Mouse (Mus musculus): Measurements from ENCODE around the gene Capn5. TPM values are rescaled to one million over a fixed set of nuclear protein-coding genes. Genes with fewer than 3 reads are reported as not detected.
A peak's percentile ranks its signal among the peaks of the same experiment; 100 is the strongest.
"Not testable (repeated sequence)": the region's sequence is repeated elsewhere in the genome, so short reads cannot be mapped to it uniquely, and the experiment has no call there.

The Capn5 gene
- polyA plus RNA-seq, 1 experiment from 2014 or later = 6.4 TPM

GRCm38 (mm10) chr7:98194026-98194792 lies 16.1 kb upstream of the Capn5 start:
- Histone ChIP-seq H3K27me3 (ENCODE audit: control insufficient read depth, insufficient read depth, low read length) (peaks cover 57% of the 10 kb centered on the region), H3K27ac (ENCODE audit: low read depth, low read length) (no peak overlapping the region)
- 2% methylated on average over 61 of the region's 61 CpGs for WGBS (ENCODE audit: insufficient replicate concordance)

GRCm38 (mm10) chr7:98193515-98194025 lies 15.5 kb upstream of the Capn5 start:
- Histone ChIP-seq H3K9ac (ENCODE audit: low read depth, low read length) (no peak overlapping the region), H3K4me3 (ENCODE audit: low read depth, low read length) (peak overlapping the region; percentile 43), H3K27ac (ENCODE audit: low read depth, low read length) (no peak overlapping the region), H3K27me3 (ENCODE audit: control insufficient read depth, insufficient read depth, low read length) (peaks cover 54% of the 10 kb centered on the region), H3K36me3 (ENCODE audit: control insufficient read depth, insufficient read depth, low read length) (no peaks in the 10 kb centered on the region), H3K9me3 (replicated peaks; ENCODE audit: control insufficient read depth, low read length) (no peaks in the 10 kb centered on the region), H3K4me2 (peak overlapping the region; percentile 81), H3K4me1 (ENCODE audit: control insufficient read depth, insufficient read depth, low read length) (peaks cover 13% of the 10 kb centered on the region)
- 9% methylated on average over 36 of the region's 36 CpGs for WGBS (ENCODE audit: insufficient replicate concordance)
- no peak for ATAC-seq (replicated peaks; ENCODE audit: insufficient number of reproducible peaks, low FRiP score, low TSS enrichment)

More at GRCm38 (mm10) chr7:98194026-98194792, 16.1 kb upstream of the Capn5 start:
- Histone ChIP-seq H3K36me3 (ENCODE audit: control insufficient read depth, insufficient read depth, low read length) (no peaks in the 10 kb centered on the region), H3K4me3 (ENCODE audit: low read depth, low read length) (peak overlapping the region; percentile 43), H3K9ac (ENCODE audit: low read depth, low read length) (0 out of 2 replicates have a peak overlapping the region, but pooled peaks have one; percentile 28), H3K9me3 (replicated peaks; ENCODE audit: control insufficient read depth, low read length) (no peaks in the 10 kb centered on the region), H3K4me1 (ENCODE audit: control insufficient read depth, insufficient read depth, low read length) (peaks cover 13% of the 10 kb centered on the region), H3K4me2 (peak overlapping the region; percentile 81)
- no peak for ATAC-seq (replicated peaks; ENCODE audit: insufficient number of reproducible peaks, low FRiP score, low TSS enrichment)

GRCm38 (mm10) chr7:98191571-98192250 lies 13.6 kb upstream of the Capn5 start:
- no peak overlapping the region for H3K27ac ChIP-seq (ENCODE audit: low read depth, low read length)
- H3K4me1 ChIP-seq (ENCODE audit: control insufficient read depth, insufficient read depth, low read length) = peaks cover 13% of the 10 kb centered on the region
- H3K4me2 ChIP-seq = no peak overlapping the region
- ATAC-seq (replicated peaks; ENCODE audit: insufficient number of reproducible peaks, low FRiP score, low TSS enrichment) = no peak; the same call in 1 of the 2 replicates
- no peak overlapping the region for H3K4me3 ChIP-seq (ENCODE audit: low read depth, low read length)
- H3K9me3 ChIP-seq (replicated peaks; ENCODE audit: control insufficient read depth, low read length) = no peaks in the 10 kb centered on the region
- no peaks in the 10 kb centered on the region for H3K36me3 ChIP-seq (ENCODE audit: control insufficient read depth, insufficient read depth, low read length)
- H3K9ac ChIP-seq (ENCODE audit: low read depth, low read length) = no peak overlapping the region
- H3K27me3 ChIP-seq (ENCODE audit: control insufficient read depth, insufficient read depth, low read length) = peaks cover 51% of the 10 kb centered on the region
- WGBS (ENCODE audit: insufficient replicate concordance) = 59% methylated on average over 17 of the region's 17 CpGs

- 78% methylated on average over 1 of the region's 1 CpGs for WGBS (ENCODE audit: insufficient replicate concordance)
- Histone ChIP-seq H3K4me1 (ENCODE audit: control insufficient read depth, insufficient read depth, low read length) (peaks cover 13% of the 10 kb centered on the region), H3K4me2 (no peak overlapping the region), H3K4me3 (ENCODE audit: low read depth, low read length) (no peak overlapping the region), H3K36me3 (ENCODE audit: control insufficient read depth, insufficient read depth, low read length) (no peaks in the 10 kb centered on the region), H3K9me3 (replicated peaks; ENCODE audit: control insufficient read depth, low read length) (no peaks in the 10 kb centered on the region), H3K27ac (ENCODE audit: low read depth, low read length) (no peak overlapping the region), H3K9ac (ENCODE audit: low read depth, low read length) (no peak overlapping the region), H3K27me3 (ENCODE audit: control insufficient read depth, insufficient read depth, low read length) (peaks cover 40% of the 10 kb centered on the region)
- ATAC-seq (replicated peaks; ENCODE audit: insufficient number of reproducible peaks, low FRiP score, low TSS enrichment) = no peak
Observed at GRCm38 (mm10) chr7:98190578-98190977, 12.5 kb upstream of the Capn5 start.

GRCm38 (mm10) chr7:98189745-98190144 lies 11.7 kb upstream of the Capn5 start:
- 26% methylated on average over 3 of the region's 3 CpGs for WGBS (ENCODE audit: insufficient replicate concordance)
- Histone ChIP-seq H3K27me3 (ENCODE audit: control insufficient read depth, insufficient read depth, low read length) (peaks cover 31% of the 10 kb centered on the region), H3K4me2 (no peak overlapping the region), H3K9ac (ENCODE audit: low read depth, low read length) (no peak overlapping the region), H3K27ac (ENCODE audit: low read depth, low read length) (no peak overlapping the region), H3K9me3 (replicated peaks; ENCODE audit: control insufficient read depth, low read length) (no peaks in the 10 kb centered on the region), H3K4me1 (ENCODE audit: control insufficient read depth, insufficient read depth, low read length) (peaks cover 13% of the 10 kb centered on the region), H3K4me3 (ENCODE audit: low read depth, low read length) (no peak overlapping the region), H3K36me3 (ENCODE audit: control insufficient read depth, insufficient read depth, low read length) (no peaks in the 10 kb centered on the region)
- ATAC-seq (replicated peaks; ENCODE audit: insufficient number of reproducible peaks, low FRiP score, low TSS enrichment) = no peak

GRCm38 (mm10) chr7:98188680-98189079 lies 10.6 kb upstream of the Capn5 start:
- Histone ChIP-seq H3K27me3 (ENCODE audit: control insufficient read depth, insufficient read depth, low read length) (peaks cover 21% of the 10 kb centered on the region), H3K27ac (ENCODE audit: low read depth, low read length) (no peak overlapping the region)
- 87% methylated on average over 2 of the region's 2 CpGs for WGBS (ENCODE audit: insufficient replicate concordance)

GRCm38 (mm10) chr7:98188238-98188637 lies 10.2 kb upstream of the Capn5 start:
- no peak overlapping the region for H3K4me2 ChIP-seq
- peaks cover 16% of the 10 kb centered on the region for H3K27me3 ChIP-seq (ENCODE audit: control insufficient read depth, insufficient read depth, low read length)
- 92% methylated on average over 2 of the region's 2 CpGs for WGBS (ENCODE audit: insufficient replicate concordance)
- H3K9ac ChIP-seq (ENCODE audit: low read depth, low read length) = no peak overlapping the region
- H3K4me1 ChIP-seq (ENCODE audit: control insufficient read depth, insufficient read depth, low read length) = peaks cover 2% of the 10 kb centered on the region; the same call in 1 of the 2 replicates
- no peak overlapping the region for H3K27ac ChIP-seq (ENCODE audit: low read depth, low read length)
- no peak overlapping the region for H3K4me3 ChIP-seq (ENCODE audit: low read depth, low read length)
- ATAC-seq (replicated peaks; ENCODE audit: insufficient number of reproducible peaks, low FRiP score, low TSS enrichment) = no peak
- no peaks in the 10 kb centered on the region for H3K36me3 ChIP-seq (ENCODE audit: control insufficient read depth, insufficient read depth, low read length)
- no peaks in the 10 kb centered on the region for H3K9me3 ChIP-seq (replicated peaks; ENCODE audit: control insufficient read depth, low read length)

More at GRCm38 (mm10) chr7:98188680-98189079, 10.6 kb upstream of the Capn5 start:
- H3K4me1 ChIP-seq (ENCODE audit: control insufficient read depth, insufficient read depth, low read length) = peaks cover 6% of the 10 kb centered on the region
- H3K4me2 ChIP-seq = no peak overlapping the region
- H3K9me3 ChIP-seq (replicated peaks; ENCODE audit: control insufficient read depth, low read length) = no peaks in the 10 kb centered on the region
- H3K4me3 ChIP-seq (ENCODE audit: low read depth, low read length) = no peak overlapping the region
- no peaks in the 10 kb centered on the region for H3K36me3 ChIP-seq (ENCODE audit: control insufficient read depth, insufficient read depth, low read length)
- ATAC-seq (replicated peaks; ENCODE audit: insufficient number of reproducible peaks, low FRiP score, low TSS enrichment) = no peak
- no peak overlapping the region for H3K9ac ChIP-seq (ENCODE audit: low read depth, low read length)

- not testable (repeated sequence) for ATAC-seq (replicated peaks; ENCODE audit: insufficient number of reproducible peaks, low FRiP score, low TSS enrichment); H3K36me3 ChIP-seq (ENCODE audit: control insufficient read depth, insufficient read depth, low read length); H3K4me1 ChIP-seq (ENCODE audit: control insufficient read depth, insufficient read depth, low read length); H3K9me3 ChIP-seq (replicated peaks; ENCODE audit: control insufficient read depth, low read length); H3K9ac ChIP-seq (ENCODE audit: low read depth, low read length); H3K27me3 ChIP-seq (ENCODE audit: control insufficient read depth, insufficient read depth, low read length); H3K4me3 ChIP-seq (ENCODE audit: low read depth, low read length); H3K4me2 ChIP-seq; H3K27ac ChIP-seq (ENCODE audit: low read depth, low read length)
- WGBS (ENCODE audit: insufficient replicate concordance) = 82% methylated on average over 3 of the region's 3 CpGs
Observed at GRCm38 (mm10) chr7:98187332-98187731, 9.3 kb upstream of the Capn5 start.
